Mouse (Mus musculus): ENCODE measurements around the gene Clca3a1.

DNA sequence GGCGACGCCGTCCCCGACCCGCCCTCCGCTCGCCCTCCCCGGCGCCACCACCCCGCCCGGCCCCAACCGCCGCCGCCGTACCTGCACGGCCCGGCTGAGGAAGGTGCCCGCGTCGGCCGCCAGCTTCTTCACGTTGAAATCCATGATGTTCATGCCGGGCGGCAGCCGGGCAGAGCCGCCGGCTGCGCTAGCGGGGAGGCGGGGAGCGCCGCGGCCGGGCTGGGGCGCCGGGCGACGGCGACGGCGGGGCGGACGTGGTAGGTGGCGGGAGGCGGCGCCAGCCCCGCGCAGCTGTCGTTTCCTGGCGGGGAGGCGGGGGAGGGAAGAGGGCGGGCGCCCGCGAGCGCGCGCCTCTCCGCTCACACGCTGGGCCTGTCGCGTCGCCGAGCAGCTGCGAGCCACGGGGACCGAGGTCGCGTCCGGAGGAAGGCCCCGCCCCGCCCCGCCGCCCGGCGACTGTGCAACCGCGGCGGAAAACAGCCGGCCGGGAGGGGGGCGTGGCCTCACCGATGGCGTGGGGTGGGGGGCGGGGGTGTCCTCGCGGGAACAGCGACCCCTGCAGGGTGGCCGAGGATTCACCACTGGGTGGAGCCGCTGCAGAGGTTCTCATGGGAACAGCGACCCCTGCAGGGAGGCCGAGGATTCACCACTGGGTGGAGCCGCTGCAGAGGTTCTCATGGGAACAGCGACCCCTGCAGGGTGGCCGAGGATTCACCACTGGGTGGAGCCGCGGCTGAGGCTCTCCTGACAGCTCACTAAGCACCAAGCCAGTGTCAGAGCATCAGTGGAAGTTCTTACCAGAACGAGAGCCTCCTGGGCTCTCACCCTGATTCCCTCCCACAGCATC is 40.7 kb downstream of the Clca3a1 start, which contains the start of gene Sh3glb1:
- TF ChIP-seq CTCF (IDR thresholded peaks at IDR 0.05; ENCODE audit: low read depth, low read length): peak; percentile 96
- TF ChIP-seq POLR2A (IDR thresholded peaks at IDR 0.05; ENCODE audit: extremely low read depth, insufficient read depth, low read length): 0 out of 2 replicates have a peak, but pooled peaks have one; percentile 27
